Mouse (Mus musculus) lung, adult 2 months (tissue): ENCODE results near the gene Dram1. TPM values are rescaled to one million over a fixed set of nuclear protein-coding genes. Genes with fewer than 3 reads are reported as not detected.

Source experiments
- DNase-seq: peaks from one replicate; pipeline ENCODE4 v3.0.0; 2022
- H3K4me1 ChIP-seq: fragments of 200-500 bp; 2 replicates; pipeline ENCODE4 v1.6.1; 2011; ENCODE audit warnings: low read length; ENCODE audit not compliant: control insufficient read depth, insufficient read depth
- H3K4me3 ChIP-seq: fragments of 200-500 bp; replicated peaks from 2 replicates; pipeline ENCODE3; 2011; ENCODE audit warnings: low read depth, mild to moderate bottlenecking, control low read depth, low read length; ENCODE audit errors: extremely low read depth
- CTCF ChIP-seq: fragments of 200-500 bp; IDR thresholded peaks from 2 replicates; pipeline ENCODE4 v1.5.1; 2011; ENCODE audit warnings: mild to moderate bottlenecking, low read length, control low read depth; ENCODE audit not compliant: insufficient read depth
- POLR2A ChIP-seq: fragments of 200-500 bp; IDR thresholded peaks from 2 replicates; pipeline ENCODE4 v1.6.1; 2011; ENCODE audit warnings: low read depth, mild to moderate bottlenecking, control low read depth, low read length, borderline replicate concordance; ENCODE audit errors: extremely low read depth
- WGBS: fragments of 180-500 bp; shearing (Covaris S2); methylation state at CpG from one replicate; pipeline ENCODE4 v1.1.7; 2018; 5-methylcytosine and 5-hydroxymethylcytosine counted together
- polyA plus RNA-seq: library from polyadenylated mRNA; depleted of rRNA; stranded (reverse); fragments of >200 nt; gene quantifications from 2 replicates; pipeline ENCODE4 v1.2.3, GENCODE M21; 2012

Dram1 gene
- polyA plus RNA-seq, 1 experiment: 326 TPM

GRCm38 (mm10) chr10:88354599-88354998, 24.3 kb downstream of the Dram1 start:
- 62% methylated on average over 5 of the region's 5 CpGs for WGBS
- peaks cover 6% of the 10 kb centered on the region; the same call in 1 of the 2 replicates for H3K4me1 ChIP-seq
- no peak for TF ChIP-seq POLR2A
- H3K4me3 ChIP-seq: peak overlapping the region; percentile 31
- no peak for DNase-seq

GRCm38 (mm10) chr10:88352549-88352948, 26.3 kb downstream of the Dram1 start:
- TF ChIP-seq POLR2A (no peak), CTCF (no peak)
- 38% methylated on average over 2 of the region's 2 CpGs for WGBS
- Histone ChIP-seq H3K4me1 (peaks cover 12% of the 10 kb centered on the region), H3K4me3 (no peak overlapping the region)
- no peak for DNase-seq

- TF ChIP-seq CTCF (no peak), POLR2A (no peak)
- 33% methylated on average over 5 of the region's 5 CpGs for WGBS
- no peak for DNase-seq
- H3K4me3 ChIP-seq: no peak overlapping the region
- peaks cover 13% of the 10 kb centered on the region for H3K4me1 ChIP-seq
These were observed 27.3 kb downstream of the Dram1 start for GRCm38 (mm10) chr10:88351411-88352103.

- no peak for TF ChIP-seq POLR2A
- no peak for TF ChIP-seq CTCF
- peak; percentile 44 for DNase-seq
- WGBS: 51% methylated on average over 2 of the region's 2 CpGs
- H3K4me3 ChIP-seq: no peak overlapping the region
- peaks cover 14% of the 10 kb centered on the region for H3K4me1 ChIP-seq
These were observed 28.2 kb downstream of the Dram1 start for GRCm38 (mm10) chr10:88350687-88351086.

GRCm38 (mm10) chr10:88349800-88350199, 29.1 kb downstream of the Dram1 start:
- 48% methylated on average over 8 of the region's 8 CpGs for WGBS

GRCm38 (mm10) chr10:88346454-88347245, 32.2 kb downstream of the Dram1 start:
- WGBS: 56% methylated on average over 12 of the region's 12 CpGs
- Histone ChIP-seq H3K4me1 (peaks cover 14% of the 10 kb centered on the region), H3K4me3 (no peak overlapping the region)
- DNase-seq: no peak
- TF ChIP-seq CTCF (no peak), POLR2A (no peak)

More at GRCm38 (mm10) chr10:88349800-88350199, 29.1 kb downstream of the Dram1 start:
- no peak overlapping the region for H3K4me3 ChIP-seq
- TF ChIP-seq POLR2A (no peak), CTCF (no peak)
- peak; percentile 45 for DNase-seq
- H3K4me1 ChIP-seq: peaks cover 14% of the 10 kb centered on the region

- no peak for TF ChIP-seq POLR2A
- no peak for TF ChIP-seq CTCF
- no peak for DNase-seq
- Histone ChIP-seq H3K4me3 (no peak overlapping the region), H3K4me1 (peaks cover 14% of the 10 kb centered on the region)
- WGBS: 32% methylated on average over 11 of the region's 11 CpGs
These were observed 32.9 kb downstream of the Dram1 start for GRCm38 (mm10) chr10:88345899-88346401.

GRCm38 (mm10) chr10:88341368-88341767, 37.5 kb downstream of the Dram1 start:
- no peak for DNase-seq
- H3K4me1 ChIP-seq: peaks cover 7% of the 10 kb centered on the region
- H3K4me3 ChIP-seq: no peak overlapping the region
- TF ChIP-seq POLR2A (no peak), CTCF (no peak)
- WGBS: 63% methylated on average over 6 of the region's 6 CpGs

- WGBS: 73% methylated on average over 9 of the region's 9 CpGs
- Histone ChIP-seq H3K4me3 (no peak overlapping the region), H3K4me1 (peaks cover 5% of the 10 kb centered on the region)
- TF ChIP-seq CTCF: no peak
- TF ChIP-seq POLR2A: no peak
- no peak for DNase-seq
These were observed 38.2 kb downstream of the Dram1 start for GRCm38 (mm10) chr10:88340660-88341059.
